Mouse (Mus musculus): ENCODE data around the gene Natd1.
A peak's percentile ranks its signal among the peaks of the same experiment; 100 is the strongest.

The Natd1 gene

DNA sequence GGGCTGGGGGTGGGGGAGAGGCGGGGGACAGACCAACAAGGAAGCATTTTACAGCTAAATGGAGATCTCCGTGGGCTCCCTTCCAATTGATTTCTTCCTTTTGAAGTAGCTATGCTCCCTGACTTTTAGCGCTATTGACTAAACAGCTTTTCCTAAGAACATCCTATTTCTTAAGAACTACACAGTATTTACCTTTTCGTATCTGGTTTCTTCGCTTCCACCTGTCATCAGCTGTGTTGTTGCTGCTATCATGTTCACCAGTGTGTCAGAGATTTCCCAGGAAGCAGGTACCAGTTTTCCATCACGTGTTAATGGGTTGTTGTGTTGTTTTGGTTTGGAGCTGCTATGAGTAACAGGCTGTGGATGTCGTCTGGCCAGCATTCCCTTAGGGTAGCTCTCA is at the start of gene Natd1:
Gene Natd1 (minus strand): TSS at position 260 of the 400 bp plus-strand sequence.
- DNase-seq (ENCODE audit: extremely low spot score): no peak

DNA sequence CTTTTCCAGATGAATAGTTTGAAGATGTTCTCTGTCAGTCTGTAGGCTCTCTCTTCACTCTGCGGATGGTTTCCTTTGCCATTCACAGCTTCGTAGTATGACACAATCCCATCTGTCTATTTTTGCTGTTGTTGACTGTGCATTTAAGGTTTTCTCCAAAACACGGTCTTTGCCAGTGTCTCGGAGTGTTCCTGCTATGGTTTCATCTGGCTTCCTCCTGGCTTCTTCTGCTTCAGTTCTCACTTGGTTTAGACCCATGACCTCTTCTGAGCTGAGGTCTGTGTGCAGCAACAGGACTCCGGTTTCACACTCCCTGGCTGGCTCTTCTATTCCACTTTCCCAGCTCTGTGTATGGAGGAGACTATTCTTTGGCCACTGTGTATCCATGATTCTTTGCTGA is 48.2 kb upstream of the Natd1 start:
- DNase-seq (ENCODE audit: extremely low spot score): no peak

DNA sequence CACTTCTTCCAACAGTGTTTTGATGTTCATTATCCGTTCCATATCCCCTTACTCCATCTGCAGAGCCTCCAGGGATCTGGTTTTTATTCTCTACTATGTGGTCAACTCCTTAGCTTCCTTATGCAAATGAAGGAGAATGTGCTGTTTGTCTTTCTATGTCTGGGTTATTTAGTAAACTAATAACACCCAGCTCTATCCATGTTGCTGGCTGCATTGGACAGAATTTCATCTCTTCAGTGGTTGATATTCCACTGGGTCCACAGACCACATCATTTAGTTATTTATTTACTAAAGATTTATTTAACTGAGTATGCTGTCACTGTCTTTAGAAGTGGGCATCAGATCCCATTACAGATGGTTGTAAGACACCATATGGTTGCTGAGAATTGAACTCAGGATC is 46.6 kb upstream of the Natd1 start:
- no peak for DNase-seq (ENCODE audit: extremely low spot score)

DNA sequence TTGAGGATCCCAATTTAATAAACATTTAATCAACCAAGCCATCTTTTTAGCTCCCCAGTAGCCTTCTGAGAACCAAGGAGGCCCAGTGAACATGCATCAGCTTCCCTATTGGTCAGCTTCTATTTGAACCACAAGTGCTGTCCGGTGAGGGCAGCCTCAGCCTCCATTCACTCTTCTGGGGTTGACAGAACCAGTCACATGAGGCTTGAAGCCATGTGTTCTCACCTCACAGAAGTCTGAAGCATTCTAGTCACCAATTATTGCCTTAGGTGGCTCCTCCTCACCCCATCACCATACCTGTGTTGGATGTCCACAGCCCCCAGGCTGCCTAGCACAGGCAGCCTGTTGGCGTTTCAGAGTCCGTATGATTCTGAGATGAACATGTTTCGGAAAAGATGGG is 44.4 kb upstream of the Natd1 start:
- no peak for DNase-seq (ENCODE audit: extremely low spot score)

- DNase-seq (ENCODE audit: extremely low spot score): no peak
These were observed 41.3 kb upstream of the Natd1 start for GRCm38 (mm10) chr11:60955621-60956383.

DNA sequence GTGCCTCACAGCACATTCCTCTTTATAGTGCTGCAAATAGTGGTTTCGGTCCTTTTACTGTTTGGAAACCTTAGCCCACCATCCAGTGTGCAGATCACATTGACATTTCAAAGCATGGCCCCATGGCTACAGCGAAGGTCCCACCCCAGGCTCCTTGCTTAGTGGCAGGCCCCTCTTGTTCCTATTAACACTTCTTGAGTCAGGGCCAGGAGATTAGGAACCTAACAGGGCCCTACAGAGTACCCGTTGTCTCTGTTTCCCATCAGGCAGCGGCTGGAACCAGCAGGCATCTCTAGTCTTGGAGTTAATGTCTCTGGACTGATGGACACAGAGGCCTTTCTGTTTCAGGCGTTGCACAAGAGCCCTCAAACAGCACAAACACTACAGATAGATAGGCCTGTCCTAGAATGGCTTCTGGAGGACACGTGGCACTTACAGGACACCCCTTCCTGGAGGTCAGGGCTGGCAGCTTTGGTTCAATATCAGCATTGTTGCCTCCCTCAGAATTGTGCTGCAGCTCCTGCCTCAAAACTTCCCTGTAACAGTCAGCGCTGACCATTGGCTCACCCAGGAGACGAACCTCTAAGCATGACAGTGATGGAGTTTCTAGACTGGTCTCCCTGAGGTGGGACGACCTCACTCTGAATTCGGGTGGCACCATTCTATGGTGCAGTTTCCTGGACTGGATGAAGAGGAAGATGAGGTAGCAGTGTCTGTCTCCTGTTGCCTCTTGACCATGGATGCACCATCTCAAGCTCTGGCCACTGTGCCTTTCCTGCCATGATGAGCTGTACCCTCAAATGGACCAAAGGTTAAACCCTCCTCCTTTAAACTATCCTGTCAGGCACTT is 39.9 kb upstream of the Natd1 start:
- no peak for DNase-seq (ENCODE audit: extremely low spot score)

DNA sequence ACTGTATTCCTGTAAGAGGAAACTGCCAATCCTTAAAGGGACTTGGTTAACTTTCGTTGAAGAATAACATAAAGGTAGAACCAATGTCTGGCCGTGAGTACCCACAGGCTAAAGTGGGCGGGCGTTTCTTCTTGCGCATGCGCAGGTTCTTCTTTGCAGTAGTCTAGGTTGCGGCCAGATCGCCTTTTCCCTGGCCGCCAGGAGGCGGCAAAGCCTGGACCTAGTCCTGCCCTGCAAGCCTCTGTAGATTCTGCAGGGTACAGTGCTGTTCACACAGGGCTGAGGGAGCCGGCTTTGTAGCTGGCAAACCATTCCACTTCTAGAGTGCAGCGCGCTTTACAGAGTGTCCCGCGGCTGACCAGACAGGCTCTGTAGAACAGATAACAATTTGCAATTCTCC is 39.3 kb upstream of the Natd1 start:
- DNase-seq (ENCODE audit: extremely low spot score): peak; percentile 85

DNA sequence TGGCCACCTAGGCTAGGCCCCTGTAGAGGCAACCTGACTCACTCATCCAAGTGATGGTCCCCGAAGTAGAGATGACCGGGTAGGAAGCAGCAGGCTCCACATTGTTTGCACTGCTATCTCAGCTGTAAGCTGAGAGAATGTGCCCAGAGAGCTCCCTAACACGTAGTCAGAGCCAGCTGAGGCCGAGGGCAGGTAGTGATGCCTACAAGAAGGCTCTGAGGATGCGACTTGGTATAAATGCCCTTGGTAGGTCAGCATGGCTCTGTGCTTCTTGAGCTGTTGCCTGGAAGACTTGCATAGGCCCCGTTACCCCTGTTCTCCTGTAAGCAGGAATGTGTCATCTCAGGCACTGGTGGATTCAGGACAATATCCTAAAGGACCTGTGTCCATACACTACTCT is 38.4 kb upstream of the Natd1 start:
- DNase-seq (ENCODE audit: extremely low spot score): no peak

- DNase-seq (ENCODE audit: extremely low spot score): no peak
These were observed 37.8 kb upstream of the Natd1 start for GRCm38 (mm10) chr11:60952362-60952761.

DNA sequence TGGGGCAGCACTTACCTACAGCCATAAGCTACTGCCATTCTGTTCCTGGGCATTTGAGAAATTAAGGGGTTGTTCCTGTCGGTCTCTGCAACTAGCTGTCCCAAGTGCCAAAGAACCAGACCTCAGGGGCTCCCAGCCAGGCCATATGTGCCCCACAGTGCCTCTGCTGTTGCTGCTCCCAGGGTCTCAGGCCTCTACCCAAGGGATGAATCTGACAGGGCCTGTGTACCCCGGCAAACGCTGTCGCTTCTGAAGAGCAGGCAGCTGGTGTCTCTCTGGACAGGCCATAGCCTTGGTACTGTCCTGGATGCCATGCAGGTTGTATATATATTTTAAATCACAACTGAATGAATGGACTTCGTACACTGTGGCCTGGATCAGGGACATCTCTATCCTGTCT is 37.3 kb upstream of the Natd1 start:
- no peak for DNase-seq (ENCODE audit: extremely low spot score)

DNA sequence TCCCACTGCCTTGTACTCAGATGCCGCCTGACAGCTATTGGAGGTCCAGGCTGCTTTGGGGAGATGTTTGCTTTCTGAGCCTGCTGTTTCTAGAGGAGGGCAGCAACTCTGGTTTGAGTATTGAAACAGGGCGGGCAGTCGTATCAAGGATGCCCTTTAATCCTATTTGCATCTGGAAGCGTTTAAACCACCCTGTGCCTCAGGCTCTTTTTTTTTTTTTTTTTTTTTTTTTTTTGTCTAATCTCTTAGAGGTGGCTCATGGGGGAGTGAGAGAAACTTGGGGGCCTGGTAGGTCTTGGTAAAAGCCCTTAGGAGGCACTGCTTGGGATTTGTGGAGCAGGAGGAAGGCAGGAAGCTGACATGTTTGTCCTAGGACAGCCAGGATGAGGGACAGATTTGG is 30.5 kb upstream of the Natd1 start:
- no peak for DNase-seq (ENCODE audit: extremely low spot score)

- no peak for DNase-seq (ENCODE audit: extremely low spot score)
These were observed 27.9 kb upstream of the Natd1 start for GRCm38 (mm10) chr11:60942263-60943015.

DNA sequence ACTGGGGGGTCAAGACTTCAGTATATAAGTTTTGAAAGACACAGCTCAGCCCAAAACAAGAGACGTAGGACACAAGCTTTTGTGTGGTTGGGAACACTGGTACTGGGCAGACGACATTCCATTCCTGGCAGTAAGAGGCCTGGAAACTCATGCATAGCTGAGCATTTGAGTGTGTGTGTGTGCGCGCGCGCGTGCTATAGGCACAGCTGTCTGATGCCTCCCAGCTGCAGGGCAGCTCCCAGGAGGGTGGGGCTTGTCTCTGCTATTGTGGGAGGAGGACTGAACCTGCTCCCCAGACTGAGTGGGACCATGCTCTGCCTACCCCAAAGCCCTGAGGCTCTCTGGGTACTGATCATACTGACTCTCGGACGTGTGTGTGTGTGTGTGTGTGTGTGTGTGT is 26.8 kb upstream of the Natd1 start:
- peak; percentile 29 for DNase-seq (ENCODE audit: extremely low spot score)

DNA sequence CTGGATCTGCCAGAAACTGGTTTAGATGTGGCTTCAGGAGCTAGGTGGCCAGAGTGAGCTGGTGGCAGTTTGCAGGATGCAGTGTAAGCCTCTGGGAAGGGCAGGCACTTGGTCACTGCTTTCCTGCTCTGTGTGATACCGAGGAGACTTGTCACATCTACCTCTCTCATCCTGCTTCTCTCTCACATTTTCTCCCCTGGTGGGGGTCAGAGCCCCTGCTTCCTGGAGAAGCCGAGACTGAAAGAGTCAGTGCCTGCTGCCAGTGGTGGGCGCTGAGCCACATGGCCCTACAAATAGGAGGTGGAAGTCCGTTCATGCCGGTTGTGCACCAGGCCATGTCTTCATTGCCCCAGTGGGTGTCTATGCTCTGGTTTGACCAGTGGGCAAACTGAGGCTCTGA is 26.0 kb upstream of the Natd1 start:
- DNase-seq (ENCODE audit: extremely low spot score): no peak

GRCm38 (mm10) chr11:60939487-60939886 is 24.9 kb upstream of the Natd1 start:
- DNase-seq (ENCODE audit: extremely low spot score): no peak

DNA sequence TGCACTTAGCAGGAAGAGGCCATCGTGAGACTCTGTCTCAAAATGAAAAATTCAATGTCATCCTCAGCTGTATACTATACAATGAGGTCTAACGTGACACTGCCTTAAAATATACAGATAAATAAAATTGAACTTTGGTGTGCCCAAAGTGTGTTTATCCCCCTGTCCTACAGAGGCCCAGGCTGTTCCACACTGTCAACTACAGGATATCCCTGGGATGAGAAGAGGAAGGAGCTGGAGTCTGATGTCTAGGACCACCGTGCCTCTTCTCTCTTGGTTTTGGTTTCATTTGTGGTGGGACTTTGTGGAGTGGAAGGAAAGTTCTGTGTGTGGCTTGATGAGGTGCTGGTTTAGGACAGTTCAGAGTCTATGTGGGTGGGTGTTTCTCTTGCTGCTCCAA is 23.1 kb upstream of the Natd1 start:
- no peak for DNase-seq (ENCODE audit: extremely low spot score)

DNA sequence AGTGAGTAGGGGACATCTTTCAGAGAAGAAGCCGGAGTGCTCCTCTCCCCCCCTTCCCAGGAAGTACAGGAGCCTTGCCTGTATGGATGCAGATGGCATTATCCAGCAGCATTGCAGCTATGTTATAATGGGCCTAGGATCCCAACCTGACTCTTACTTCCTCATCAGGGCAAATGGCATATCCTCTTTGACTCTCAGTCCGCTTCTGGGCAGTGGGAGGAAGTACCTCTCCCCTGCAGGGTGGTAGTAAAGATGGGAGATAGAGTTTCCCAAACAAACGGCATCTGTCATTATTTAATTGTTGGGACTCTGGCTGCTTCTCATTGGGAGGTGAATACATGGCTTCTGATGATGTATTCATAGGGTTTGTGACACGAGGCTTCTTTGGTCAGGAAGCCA is 21.4 kb upstream of the Natd1 start:
- no peak for DNase-seq (ENCODE audit: extremely low spot score)

GRCm38 (mm10) chr11:60935326-60935974 is 20.9 kb upstream of the Natd1 start:
- DNase-seq (ENCODE audit: extremely low spot score): no peak

DNA sequence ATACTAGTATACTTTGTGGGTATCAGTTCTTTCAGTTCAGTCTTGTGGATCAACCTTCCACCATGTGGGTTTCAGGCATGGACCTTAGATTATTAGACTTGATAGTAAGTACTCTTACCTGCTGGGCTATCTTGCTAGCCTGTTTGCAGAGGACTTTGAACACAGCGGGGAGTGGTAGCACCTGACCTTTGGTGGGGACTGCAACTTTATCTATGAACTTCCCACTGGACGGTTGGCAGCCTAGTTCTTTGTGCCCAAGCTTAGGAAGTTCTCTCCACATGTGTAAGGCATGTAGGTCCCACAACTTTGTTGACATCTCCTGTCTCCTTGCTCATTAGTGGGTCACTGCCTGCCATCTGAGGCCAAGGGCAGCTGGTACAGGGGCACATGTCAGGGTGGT is 20.2 kb upstream of the Natd1 start:
- DNase-seq (ENCODE audit: extremely low spot score): no peak

DNA sequence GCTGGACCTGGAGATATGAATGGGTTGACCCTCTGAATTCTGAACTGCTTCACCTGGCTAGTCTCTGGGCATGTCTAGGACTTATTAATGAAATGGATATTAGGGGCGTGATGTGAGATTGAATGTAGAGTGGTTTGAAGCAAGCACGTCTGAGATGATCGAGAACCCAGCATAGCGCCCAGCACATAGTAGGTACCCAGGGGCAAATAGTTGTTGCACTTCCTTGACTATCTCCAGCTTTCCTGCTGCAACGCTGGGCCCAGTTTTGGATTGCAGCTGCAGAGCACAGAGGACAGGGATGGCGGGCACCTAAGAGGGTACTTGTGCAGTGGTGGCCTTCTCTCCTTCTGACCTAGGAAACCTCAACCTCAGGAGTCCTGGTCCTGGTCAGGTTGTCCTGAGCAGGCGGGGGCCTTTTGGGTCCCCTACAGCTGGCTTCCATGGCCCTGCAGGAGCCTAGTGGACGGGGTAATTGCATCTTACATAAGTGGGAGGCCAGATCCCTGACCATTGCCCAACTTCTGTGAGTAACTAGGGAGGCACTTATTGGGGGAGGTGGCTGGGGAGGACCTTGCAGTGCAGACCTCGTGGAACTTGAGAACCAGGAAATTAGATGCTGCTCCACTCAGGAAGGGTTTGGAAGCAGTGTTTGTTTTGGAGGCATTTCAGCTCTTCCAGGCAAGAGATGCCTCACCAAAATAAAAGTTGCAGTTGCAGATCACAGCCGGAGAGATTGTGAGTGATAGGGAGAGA is 18.8 kb upstream of the Natd1 start:
- no peak for DNase-seq (ENCODE audit: extremely low spot score)

DNA sequence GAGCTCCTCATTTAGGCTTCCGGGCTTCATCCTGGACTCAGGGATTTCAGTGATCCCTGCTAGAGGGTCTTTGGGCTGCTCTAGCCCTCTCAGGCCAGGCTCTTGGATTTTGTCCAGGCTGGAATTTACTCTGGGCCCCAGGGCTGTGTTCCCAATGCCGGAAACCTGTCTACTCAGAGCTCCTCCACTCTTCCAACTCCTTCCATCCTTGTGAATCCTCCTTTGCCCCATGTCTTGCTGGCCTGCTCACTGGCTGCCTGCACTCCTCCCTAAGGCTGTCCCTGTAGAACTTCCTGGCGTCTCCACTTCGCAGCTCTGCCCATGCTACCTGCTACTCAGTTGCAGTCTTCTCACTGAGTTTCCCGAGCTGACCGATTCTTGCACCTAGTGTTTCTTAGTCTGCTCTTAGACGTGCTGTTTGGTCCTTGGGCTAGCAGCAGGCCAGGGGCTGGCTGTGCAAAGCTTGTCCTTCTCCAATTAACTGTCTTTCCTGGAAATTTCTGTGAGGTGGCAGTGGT is 18.0 kb upstream of the Natd1 start:
- no peak for DNase-seq (ENCODE audit: extremely low spot score)
